Mouse (Mus musculus) activated CD4-positive, CD25-positive, alpha-beta regulatory T cell, adult 4 months (primary cell): ENCODE results near the gene Gm904. TPM values are rescaled to one million over a fixed set of nuclear protein-coding genes. Genes with fewer than 3 reads are reported as not detected.
"Not testable (repeated sequence)": the region's sequence is repeated elsewhere in the genome, so short reads cannot be mapped to it uniquely, and the experiment has no call there.

Source experiments
- ATAC-seq: one replicate; pipeline ENCODE4 v1.8.0; 2017
- polyA plus RNA-seq, 2 experiments: library from polyadenylated mRNA; unstranded; fragments of 100-300 nt; shearing (Covaris generic); gene quantifications; one replicate each; pipeline ENCODE4 v1.2.1; 2017

Gm904 gene
- not detected for polyA plus RNA-seq

DNA sequence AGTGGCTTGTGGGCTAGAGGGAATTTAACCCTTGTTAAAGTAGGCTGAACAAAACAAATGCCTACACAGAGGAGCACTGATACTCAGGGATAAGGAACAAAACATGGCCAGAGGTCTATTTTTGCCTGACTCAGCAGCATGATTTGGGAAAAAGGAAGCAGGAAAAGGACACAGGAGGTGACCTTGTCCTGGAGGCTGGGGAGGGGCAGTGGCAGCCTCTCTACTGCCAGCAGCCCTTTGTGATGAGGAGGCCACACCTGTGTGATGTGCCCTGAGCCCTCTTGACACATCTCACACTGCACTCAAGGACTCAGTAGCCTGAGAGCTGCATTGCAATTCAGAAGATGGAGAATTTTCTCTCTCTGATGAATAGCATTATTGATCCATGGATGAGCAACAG, at the start of gene Gm904:
Gm904 (plus strand) TSS at position 301 of the 400 bp plus-strand sequence.
- not testable (repeated sequence) for ATAC-seq

GRCm38 (mm10) chr13:50648771-50649170, 5.7 kb downstream of the Gm904 start:
- ATAC-seq = not testable (repeated sequence)

Other genes with a start within 250 kb of the Gm904 start
- gene Fbxw17, start 225.4 kb upstream of the Gm904 start, polyA plus RNA-seq = 10 to 100 TPM; 24.9 to 31.8 TPM
- gene Gm47429, start 199.3 kb upstream of the Gm904 start, polyA plus RNA-seq = not detected
- gene Nutm2, start 175.9 kb upstream of the Gm904 start, polyA plus RNA-seq = not detected
- gene Gm8765, start 55.1 kb downstream of the Gm904 start, polyA plus RNA-seq = not detected